Mouse (Mus musculus): ENCODE results near the gene Kcnmb4.

DNA sequence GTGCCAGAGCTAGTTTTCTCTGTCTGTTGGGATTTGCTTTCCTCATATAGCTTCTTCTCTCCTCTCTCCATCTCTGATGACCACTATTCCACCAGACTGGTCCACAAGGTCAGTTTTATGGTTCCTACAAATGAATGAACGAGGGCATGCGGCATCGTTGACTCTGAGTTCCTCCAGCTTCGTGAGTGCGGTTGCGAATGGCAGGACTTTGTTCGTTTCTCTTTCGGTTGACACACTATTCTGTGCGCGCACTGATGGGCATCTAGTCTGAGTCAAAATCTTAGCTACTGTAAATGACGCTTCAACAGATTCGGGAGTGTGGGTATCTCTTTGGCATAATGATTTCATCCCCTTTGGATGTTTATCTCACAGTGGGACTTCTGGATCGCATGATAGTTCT lies 76.7 kb downstream of the Kcnmb4 start:
- no peak for TF ChIP-seq CTCF (IDR thresholded peaks at IDR 0.05; ENCODE audit: low read depth, low read length)
- no peak for TF ChIP-seq GATA1 (IDR thresholded peaks at IDR 0.05; ENCODE audit: borderline replicate concordance, low read length)
- TF ChIP-seq TAL1 (conservative IDR thresholded peaks at IDR 0.05; ENCODE audit: low read depth, low read length) = no peak

All from G1E (cell line).